Mouse (Mus musculus) midbrain, embryonic 11.5 days (tissue): ENCODE data around the gene Zxdc. TPM values are rescaled to one million over a fixed set of nuclear protein-coding genes. Genes with fewer than 3 reads are reported as not detected.

Experiments used
- ATAC-seq: fragments of 200-750 bp; cut with Nextera tagmentation; 2 replicates; pipeline ENCODE4 v1.8.0; 2017; ENCODE audit warnings: moderate TSS enrichment, moderate library complexity; ENCODE audit not compliant: low FRiP score
- DNase-seq: peaks from one replicate; pipeline ENCODE4 v3.0.0; 2015; ENCODE audit warnings: low spot score; ENCODE audit errors: missing footprints
- H3K27ac ChIP-seq: fragments of 300-500 bp; sonication (generic); 2 replicates; pipeline ENCODE4 v1.5.1; 2014; ENCODE audit warnings: low read depth, low read length
- H3K27me3 ChIP-seq: fragments of 300-500 bp; sonication (generic); 2 replicates; pipeline ENCODE4 v1.6.1; 2014; ENCODE audit warnings: mild to moderate bottlenecking, low read length, moderate library complexity, mixed read lengths; ENCODE audit not compliant: control insufficient read depth, insufficient read depth
- H3K36me3 ChIP-seq: fragments of 300-500 bp; sonication (generic); 2 replicates; pipeline ENCODE4 v1.6.1; 2014; ENCODE audit warnings: mild to moderate bottlenecking, low read length, moderate library complexity, mixed read lengths; ENCODE audit not compliant: control insufficient read depth, insufficient read depth
- H3K4me1 ChIP-seq: fragments of 300-500 bp; sonication (generic); 2 replicates; pipeline ENCODE4 v1.6.1; 2014; ENCODE audit warnings: low read length; ENCODE audit not compliant: control insufficient read depth, insufficient read depth
- H3K4me2 ChIP-seq: fragments of 300-500 bp; sonication (generic); 2 replicates; pipeline ENCODE4 v1.6.1; 2014; ENCODE audit warnings: mild to moderate bottlenecking, moderate library complexity
- H3K4me3 ChIP-seq: fragments of 300-500 bp; sonication (generic); 2 replicates; pipeline ENCODE4 v1.5.1; 2014; ENCODE audit warnings: low read depth, low read length
- H3K9ac ChIP-seq: fragments of 300-500 bp; sonication (generic); 2 replicates; pipeline ENCODE4 v1.6.1; 2014; ENCODE audit warnings: low read length
- H3K9me3 ChIP-seq: fragments of 300-500 bp; sonication (generic); 2 replicates; pipeline ENCODE4 v1.6.1; 2016; ENCODE audit warnings: low read length; ENCODE audit not compliant: control insufficient read depth
- WGBS: fragments of 180-500 bp; shearing (Covaris S2); extraction: QIAGEN DNeasy Blood & Tissue Kit; methylation state at CpG from one replicate; pipeline ENCODE4 v1.1.7; 2014; 5-methylcytosine and 5-hydroxymethylcytosine counted together
- polyA plus RNA-seq: library from polyadenylated mRNA; unstranded; fragments of >200 nt; fragmentation: Nextera tagmentation; extraction: Ambion mirVana; gene quantifications from 2 replicates; pipeline ENCODE4 v1.2.1, GENCODE M21; 2014

Gene Zxdc
- polyA plus RNA-seq, 1 experiment from 2014 or later = 9.6 TPM

- no peak overlapping the region for H3K27ac ChIP-seq
- no peak overlapping the region for H3K9ac ChIP-seq
- WGBS = 88% methylated on average over 3 of the region's 3 CpGs
- no peaks in the 10 kb centered on the region for H3K4me1 ChIP-seq
- H3K4me2 ChIP-seq = no peak overlapping the region
- ATAC-seq (no peak), DNase-seq (no peak)
- no peaks in the 10 kb centered on the region for H3K36me3 ChIP-seq
- no peak overlapping the region for H3K4me3 ChIP-seq
- no peaks in the 10 kb centered on the region for H3K9me3 ChIP-seq
- no peaks in the 10 kb centered on the region for H3K27me3 ChIP-seq
Measured at GRCm38 (mm10) chr6:90334244-90334643, 35.0 kb upstream of the Zxdc start.

GRCm38 (mm10) chr6:90342343-90342742 is 26.9 kb upstream of the Zxdc start:
- Histone ChIP-seq H3K4me3 (no peak overlapping the region), H3K9ac (no peak overlapping the region), H3K27me3 (no peaks in the 10 kb centered on the region), H3K9me3 (no peaks in the 10 kb centered on the region), H3K27ac (no peak overlapping the region), H3K4me2 (no peak overlapping the region), H3K36me3 (no peaks in the 10 kb centered on the region), H3K4me1 (no peaks in the 10 kb centered on the region)
- ATAC-seq = no peak
- WGBS = 85% methylated on average over 2 of the region's 2 CpGs
- no peak for DNase-seq

GRCm38 (mm10) chr6:90347183-90347582 is 22.1 kb upstream of the Zxdc start:
- DNase-seq = no peak
- no peak overlapping the region for H3K27ac ChIP-seq
- H3K9ac ChIP-seq = no peak overlapping the region
- H3K27me3 ChIP-seq = no peaks in the 10 kb centered on the region
- ATAC-seq = no peak
- no peaks in the 10 kb centered on the region for H3K4me1 ChIP-seq
- no peak overlapping the region for H3K4me3 ChIP-seq
- no peaks in the 10 kb centered on the region for H3K36me3 ChIP-seq
- H3K9me3 ChIP-seq = no peaks in the 10 kb centered on the region
- no peak overlapping the region for H3K4me2 ChIP-seq
- WGBS = 74% methylated on average over 4 of the region's 4 CpGs

GRCm38 (mm10) chr6:90348500-90348899 is 20.8 kb upstream of the Zxdc start:
- H3K36me3 ChIP-seq = no peaks in the 10 kb centered on the region
- 85% methylated on average over 4 of the region's 4 CpGs for WGBS
- H3K9ac ChIP-seq = no peak overlapping the region
- no peak overlapping the region for H3K4me2 ChIP-seq
- H3K4me3 ChIP-seq = no peak overlapping the region
- DNase-seq (no peak), ATAC-seq (no peak)
- no peaks in the 10 kb centered on the region for H3K9me3 ChIP-seq
- no peaks in the 10 kb centered on the region for H3K4me1 ChIP-seq
- no peak overlapping the region for H3K27ac ChIP-seq
- no peaks in the 10 kb centered on the region for H3K27me3 ChIP-seq

- no peaks in the 10 kb centered on the region for H3K27me3 ChIP-seq
- H3K4me1 ChIP-seq = no peaks in the 10 kb centered on the region
- WGBS = 66% methylated on average over 2 of the region's 2 CpGs
- no peak overlapping the region for H3K27ac ChIP-seq
- no peak overlapping the region for H3K4me3 ChIP-seq
- no peak overlapping the region for H3K9ac ChIP-seq
- no peaks in the 10 kb centered on the region for H3K9me3 ChIP-seq
- no peaks in the 10 kb centered on the region for H3K36me3 ChIP-seq
- ATAC-seq (no peak), DNase-seq (no peak)
- H3K4me2 ChIP-seq = no peak overlapping the region
Measured at GRCm38 (mm10) chr6:90350011-90350410, 19.3 kb upstream of the Zxdc start.

- H3K27ac ChIP-seq = no peak overlapping the region
- H3K36me3 ChIP-seq = no peaks in the 10 kb centered on the region
- no peak overlapping the region for H3K4me3 ChIP-seq
- no peak overlapping the region for H3K9ac ChIP-seq
- no peak for ATAC-seq
- H3K4me1 ChIP-seq = no peaks in the 10 kb centered on the region
- no peaks in the 10 kb centered on the region for H3K27me3 ChIP-seq
- no peak for DNase-seq
- H3K9me3 ChIP-seq = no peaks in the 10 kb centered on the region
- WGBS = 77% methylated on average over 5 of the region's 5 CpGs
- no peak overlapping the region for H3K4me2 ChIP-seq
Measured at GRCm38 (mm10) chr6:90358142-90358541, 11.2 kb upstream of the Zxdc start.

GRCm38 (mm10) chr6:90359445-90359844 is 9.8 kb upstream of the Zxdc start:
- no peak overlapping the region for H3K27ac ChIP-seq
- ATAC-seq (no peak), DNase-seq (no peak)
- WGBS = 64% methylated on average over 2 of the region's 2 CpGs
- no peaks in the 10 kb centered on the region for H3K9me3 ChIP-seq
- H3K9ac ChIP-seq = no peak overlapping the region
- no peaks in the 10 kb centered on the region for H3K27me3 ChIP-seq
- no peak overlapping the region for H3K4me2 ChIP-seq
- no peaks in the 10 kb centered on the region for H3K4me1 ChIP-seq
- H3K36me3 ChIP-seq = no peaks in the 10 kb centered on the region
- no peak overlapping the region for H3K4me3 ChIP-seq

GRCm38 (mm10) chr6:90360024-90360781 is 9.1 kb upstream of the Zxdc start:
- Histone ChIP-seq H3K27ac (no peak overlapping the region), H3K9me3 (no peaks in the 10 kb centered on the region), H3K4me3 (no peak overlapping the region), H3K4me1 (no peaks in the 10 kb centered on the region), H3K27me3 (no peaks in the 10 kb centered on the region), H3K4me2 (no peak overlapping the region), H3K36me3 (no peaks in the 10 kb centered on the region), H3K9ac (no peak overlapping the region)
- WGBS = 68% methylated on average over 7 of the region's 7 CpGs
- ATAC-seq (no peak), DNase-seq (no peak)

- ATAC-seq = no peak
- Histone ChIP-seq H3K4me2 (no peak overlapping the region), H3K4me3 (no peak overlapping the region), H3K27me3 (no peaks in the 10 kb centered on the region), H3K36me3 (no peaks in the 10 kb centered on the region), H3K4me1 (no peaks in the 10 kb centered on the region), H3K9ac (no peak overlapping the region), H3K9me3 (no peaks in the 10 kb centered on the region), H3K27ac (no peak overlapping the region)
- 86% methylated on average over 6 of the region's 6 CpGs for WGBS
- DNase-seq = no peak
Measured at GRCm38 (mm10) chr6:90360922-90361614, 8.2 kb upstream of the Zxdc start.
